Mouse (Mus musculus) cerebellum, adult 2 months (tissue): ENCODE measurements around the gene Tmem121.
"Not testable (repeated sequence)": the region's sequence is repeated elsewhere in the genome, so short reads cannot be mapped to it uniquely, and the experiment has no call there.

Source experiments
- CTCF ChIP-seq: fragments of 200-500 bp; IDR thresholded peaks from 2 replicates; pipeline ENCODE4 v1.5.1; 2011; ENCODE audit warnings: low read depth, mild to moderate bottlenecking, control low read depth, low read length, moderate library complexity, borderline replicate concordance; ENCODE audit not compliant: insufficient read depth
- POLR2A ChIP-seq: fragments of 200-500 bp; IDR thresholded peaks from 2 replicates; pipeline ENCODE4 v1.6.1; 2011; ENCODE audit warnings: low read length, control low read depth, borderline replicate concordance; ENCODE audit not compliant: insufficient read depth

GRCm38 (mm10) chr12:113231551-113232263, 46.0 kb downstream of the Tmem121 start:
- not testable (repeated sequence) for TF ChIP-seq POLR2A, CTCF
